Mouse (Mus musculus) thymus, postnatal 36 days (tissue): ENCODE data around the gene Actn4.

ENCODE experiments used
- DNase-seq, 2 experiments: peaks; one replicate each; pipeline ENCODE4 v3.0.0; 2022; ENCODE audit warnings: mixed read lengths in 2 of 2

Gene Actn4

GRCm38 (mm10) chr7:28961927-28962670, at the start of gene Actn4:
Gene Actn4, minus strand, starts transcription at chr7:28962340.
- peak; percentile 99 for DNase-seq

- peak; percentile 34 to 63 for DNase-seq
These were observed 46.6 kb upstream of the Actn4 start for GRCm38 (mm10) chr7:29008714-29009113.

- DNase-seq = no peak
These were observed 46.0 kb upstream of the Actn4 start for GRCm38 (mm10) chr7:29008171-29008570.

DNA sequence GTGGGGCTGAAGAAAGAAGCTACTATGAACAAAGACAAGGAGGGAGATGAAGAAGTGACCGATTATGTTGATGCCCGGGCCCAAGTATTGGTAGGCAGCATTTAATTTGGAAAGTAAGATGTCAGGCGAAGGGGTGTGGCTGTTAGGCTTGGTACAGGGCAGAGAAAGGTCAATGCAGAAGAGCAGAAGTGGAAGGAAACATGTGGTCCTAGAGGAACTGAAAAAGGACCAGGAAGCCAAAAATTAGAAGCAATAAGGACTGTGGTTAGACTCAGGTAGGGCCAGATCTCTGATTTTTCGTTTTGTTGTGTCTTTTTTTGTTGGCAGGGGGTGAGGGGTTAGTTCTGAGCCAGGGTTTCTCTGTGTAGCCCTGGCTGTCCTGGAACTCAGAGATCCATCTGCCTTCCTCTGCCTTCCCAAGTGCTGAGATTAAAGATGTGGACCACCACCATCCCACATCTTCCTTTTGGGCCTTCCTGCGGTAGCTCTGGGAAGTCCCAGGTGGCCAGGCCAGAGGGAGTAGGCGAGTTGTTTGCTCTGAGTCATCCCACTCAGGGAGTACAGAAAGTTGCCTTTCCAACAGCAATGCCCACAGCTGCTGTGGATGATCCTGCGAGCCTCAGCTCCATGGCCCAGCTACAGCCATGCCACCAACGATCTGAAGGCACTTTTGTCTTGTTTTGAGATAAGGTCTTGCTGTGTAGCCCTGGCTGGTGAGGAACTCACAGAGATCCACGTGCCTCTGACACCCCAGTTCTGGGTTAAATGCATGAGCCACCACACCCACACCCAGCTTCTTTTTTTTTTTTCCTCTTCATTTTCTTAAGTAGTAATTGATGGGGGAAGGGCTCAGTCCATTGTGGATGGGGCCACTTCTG, 45.3 kb upstream of the Actn4 start:
- no peak for DNase-seq

DNA sequence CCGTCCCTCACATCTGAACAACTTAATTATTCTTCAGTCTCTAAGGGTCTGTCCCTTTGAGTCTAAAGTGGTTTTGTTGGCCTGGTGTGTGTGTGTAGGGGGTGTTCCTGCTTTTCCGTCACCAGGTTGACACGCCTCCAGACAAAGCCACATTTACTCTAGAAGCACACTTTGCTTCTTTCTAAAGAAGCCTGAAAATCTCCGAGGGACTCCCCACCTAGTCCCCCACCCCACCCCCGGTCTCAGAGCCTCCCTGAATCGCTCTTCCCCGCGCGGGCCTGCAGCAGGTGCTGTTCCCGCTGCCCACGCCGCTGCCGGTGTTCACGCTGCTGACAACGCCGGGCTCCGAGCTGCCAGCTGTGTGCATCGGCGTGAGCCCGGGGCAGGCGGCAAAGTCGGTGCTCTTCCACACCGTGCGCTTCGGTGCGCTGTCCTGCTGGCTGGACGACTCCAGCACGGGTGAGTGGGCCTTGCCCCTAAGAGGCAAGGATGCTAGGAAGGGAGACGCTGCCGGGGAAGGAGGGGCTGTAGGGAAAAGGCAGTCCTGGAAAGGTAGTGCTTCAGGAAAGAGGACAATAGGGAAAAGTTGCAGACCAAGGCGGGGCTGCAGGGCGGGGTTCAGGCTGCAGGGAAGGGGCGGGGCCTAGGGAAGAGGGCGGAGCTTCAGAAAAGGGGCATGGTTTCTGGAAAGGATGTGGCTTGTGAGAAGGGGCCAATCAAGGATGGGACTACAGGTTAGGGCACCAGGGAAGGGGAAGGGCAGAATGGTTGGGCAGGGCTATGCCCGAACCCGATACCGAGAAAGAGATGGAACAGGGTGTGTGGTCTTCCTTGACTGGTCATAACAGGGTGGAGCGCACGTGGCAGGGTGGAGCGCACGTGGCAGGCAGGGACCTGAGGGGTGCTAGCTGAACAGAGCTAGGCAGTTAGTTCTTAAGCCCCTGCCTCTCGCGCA, 38.8 kb upstream of the Actn4 start:
- DNase-seq = peak; percentile 87 to 88

DNA sequence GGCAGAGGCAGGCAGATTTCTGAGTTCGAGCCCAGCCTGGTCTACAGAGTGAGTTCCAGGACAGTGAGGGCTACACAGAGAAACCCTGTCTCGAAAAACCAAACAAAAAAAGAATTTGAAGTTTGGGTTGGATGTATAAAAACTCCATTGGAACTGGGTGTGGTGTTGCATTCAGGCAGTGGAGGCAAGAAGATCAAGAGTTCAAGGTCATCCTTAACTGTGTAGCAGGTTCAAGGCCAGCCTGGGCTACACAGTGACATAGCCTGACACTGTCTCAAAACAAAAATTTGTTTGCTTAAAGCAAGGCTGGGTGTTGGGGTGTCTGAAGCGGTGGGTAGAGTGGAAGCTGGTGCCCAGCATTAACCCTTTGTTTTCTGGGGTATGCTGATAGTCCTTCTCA, 31.3 kb upstream of the Actn4 start:
- DNase-seq = no peak

DNA sequence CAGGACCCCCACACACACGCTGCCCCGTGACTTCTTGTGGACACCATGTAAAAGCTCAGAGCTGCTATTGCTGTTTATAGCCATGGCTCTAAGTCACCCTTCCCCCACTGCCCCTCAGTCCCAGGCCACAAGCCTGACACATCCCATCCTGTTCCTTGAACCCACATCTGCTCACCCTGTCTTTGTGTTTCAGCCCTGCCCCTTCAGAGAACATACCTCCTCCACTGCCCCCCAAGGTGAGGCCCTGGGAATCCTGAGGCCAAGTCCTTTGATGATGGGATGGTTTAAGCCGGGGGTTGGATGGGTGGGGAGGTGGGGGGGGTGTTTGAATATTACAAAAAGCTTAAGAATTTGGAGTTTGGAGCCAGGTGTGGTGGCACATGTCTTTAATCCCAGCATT, 30.9 kb upstream of the Actn4 start:
- no peak for DNase-seq

GRCm38 (mm10) chr7:28991616-28992015, 29.5 kb upstream of the Actn4 start:
- DNase-seq = no peak

DNA sequence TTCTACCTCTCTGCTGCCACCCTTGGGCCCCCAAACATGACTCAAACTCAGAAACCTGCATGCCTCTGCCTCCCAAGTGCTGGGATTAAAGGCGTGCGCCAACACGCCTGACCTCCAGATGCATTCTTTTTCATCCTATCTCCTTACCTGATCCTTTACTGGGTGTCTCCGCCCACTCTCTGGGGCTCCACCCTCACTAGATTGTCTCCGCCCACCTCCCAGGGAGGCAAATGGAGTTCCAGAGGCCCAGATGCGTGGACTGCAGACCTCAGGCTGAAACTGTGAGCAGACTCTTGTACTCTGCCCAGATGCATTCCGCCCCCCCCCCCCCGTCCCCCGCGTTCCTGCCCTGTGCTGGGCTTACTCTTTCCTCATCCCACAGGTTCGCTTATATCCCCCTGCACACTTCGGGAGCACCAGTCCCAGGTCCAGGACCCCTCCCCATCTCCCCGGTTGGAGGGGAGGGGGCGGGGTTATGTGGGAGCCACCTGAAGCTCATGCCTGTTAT, 28.7 kb upstream of the Actn4 start:
- DNase-seq = no peak

- DNase-seq = no peak
These were observed 23.1 kb upstream of the Actn4 start for GRCm38 (mm10) chr7:28985207-28985606.

GRCm38 (mm10) chr7:28984452-28984851, 22.3 kb upstream of the Actn4 start:
- no peak for DNase-seq

DNA sequence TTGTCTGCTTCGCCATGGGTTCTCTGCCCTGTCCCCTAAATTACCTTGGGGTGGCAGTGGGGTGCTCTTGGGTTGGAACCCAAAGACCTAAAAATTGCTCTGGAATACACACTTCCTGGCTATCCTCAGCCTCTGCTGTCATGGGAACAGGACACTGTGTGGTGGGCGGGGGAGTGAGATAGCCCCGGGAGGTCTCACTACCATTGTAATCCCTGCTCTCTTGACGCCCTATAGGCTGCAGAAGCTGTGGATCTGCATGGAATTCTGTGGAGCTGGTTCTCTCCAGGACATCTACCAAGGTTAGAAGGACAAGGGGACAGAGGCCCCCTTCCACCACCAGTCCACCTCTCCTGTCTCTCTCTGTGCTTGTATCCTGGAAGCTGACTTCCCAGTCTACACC, 21.7 kb upstream of the Actn4 start:
- no peak for DNase-seq

GRCm38 (mm10) chr7:28983141-28983564, 21.0 kb upstream of the Actn4 start:
- DNase-seq = peak; percentile 58 to 73

DNA sequence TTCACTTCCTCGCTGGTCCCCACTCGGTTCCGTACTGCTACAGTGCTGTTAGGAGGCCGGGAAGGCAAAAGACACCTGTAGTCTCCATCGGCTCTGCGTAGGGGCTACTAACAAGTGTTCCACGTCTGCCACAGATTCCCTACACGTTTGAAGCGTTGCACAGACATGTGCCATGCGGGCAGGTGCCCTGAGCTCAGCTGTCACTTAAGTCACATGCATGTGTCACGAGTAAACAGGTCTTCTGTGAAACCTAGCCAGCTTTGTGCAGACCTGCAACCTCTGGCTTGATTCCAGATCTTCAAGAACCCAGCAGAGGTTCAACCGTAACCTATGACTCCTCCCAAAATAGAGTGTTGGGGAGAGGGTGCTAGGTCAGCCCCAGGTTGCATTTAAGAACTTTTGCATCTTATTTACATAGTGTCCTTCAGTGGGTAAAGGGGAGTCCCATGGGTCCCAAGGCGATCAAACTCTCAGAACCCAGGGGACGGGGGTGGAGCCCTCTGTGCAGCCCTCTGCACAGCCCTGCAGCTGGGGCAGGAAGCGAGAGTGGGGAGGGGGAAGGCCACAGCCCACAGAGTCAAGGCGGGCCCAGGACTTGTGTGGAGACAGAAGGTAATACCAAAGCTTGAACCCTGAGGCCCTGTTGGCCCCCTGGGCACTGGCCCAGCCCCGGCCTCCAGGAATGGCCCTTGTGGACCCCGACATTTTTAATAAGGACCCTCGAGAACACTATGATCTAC, 20.3 kb upstream of the Actn4 start:
- DNase-seq = peak; percentile 87 to 92

- DNase-seq = peak; percentile 93 to 97
These were observed 19.6 kb upstream of the Actn4 start, which contains the start of the genes Eif3k and Map4k1 for GRCm38 (mm10) chr7:28981651-28982273. Gene Eif3k, minus strand, starts transcription at chr7:28981864. Gene Map4k1, plus strand, starts transcription at chr7:28982050.

GRCm38 (mm10) chr7:28977556-28977955, 15.4 kb upstream of the Actn4 start:
- DNase-seq = no peak

DNA sequence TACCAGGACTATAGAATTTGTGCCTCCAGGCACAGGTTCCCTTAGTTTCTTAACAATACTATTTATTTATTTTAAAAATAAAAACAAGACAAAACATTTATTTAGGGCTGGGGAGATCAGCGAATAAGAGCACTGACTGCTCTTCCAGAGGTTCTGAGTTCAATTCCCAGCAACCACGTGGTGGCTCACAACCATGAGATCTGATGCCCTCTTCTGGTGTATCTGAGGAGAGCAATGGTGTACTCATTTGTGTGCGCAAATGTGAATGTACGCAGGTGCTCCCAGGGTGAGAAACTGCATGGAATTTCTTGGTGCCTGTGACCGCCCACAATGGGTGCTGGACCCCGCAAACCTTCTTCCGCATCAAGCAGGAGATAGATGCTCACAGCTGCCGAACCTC, 10.9 kb upstream of the Actn4 start:
- peak in 1 of 2 experiments; percentile 12 for DNase-seq

GRCm38 (mm10) chr7:28972542-28972985, 10.4 kb upstream of the Actn4 start:
- DNase-seq = peak; percentile 76 to 79

- no peak for DNase-seq
These were observed 9.7 kb upstream of the Actn4 start for GRCm38 (mm10) chr7:28971770-28972269.

DNA sequence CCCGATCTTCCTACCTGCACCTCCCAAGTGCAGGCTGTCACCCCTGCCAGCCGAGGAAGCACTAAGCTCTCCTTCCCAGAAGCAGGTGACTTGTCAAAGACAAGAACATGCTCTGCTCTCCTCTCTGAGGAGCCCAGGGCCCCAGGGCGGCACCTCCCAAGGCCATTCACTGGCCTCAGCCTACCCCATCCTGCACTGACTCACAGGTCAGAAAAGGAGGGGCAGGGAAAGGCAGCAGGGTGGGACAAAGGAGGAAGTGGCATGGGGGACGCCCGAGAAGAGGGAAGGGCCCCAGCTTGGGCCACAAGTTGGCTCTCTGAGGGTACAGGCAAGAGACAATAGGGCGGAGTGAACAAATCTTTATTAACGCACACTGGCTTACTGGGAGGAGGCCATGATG, 8.9 kb upstream of the Actn4 start:
- no peak for DNase-seq
